Mouse (Mus musculus): ENCODE measurements around the gene Tatdn3. TPM values are rescaled to one million over a fixed set of nuclear protein-coding genes. Genes with fewer than 3 reads are reported as not detected.

Gene Tatdn3
- 16.1 and 17.7 TPM in 2 replicates for polyA plus RNA-seq (2016; fragmentation: Nextera tagmentation; extraction: Ambion mirVana)

GRCm38 (mm10) chr1:191062781-191063485 lies at the start of gene Tatdn3, which contains the start of gene Nsl1:
Tatdn3 (minus strand) TSS chr1:191062932.
Nsl1 (plus strand) TSS chr1:191063012.
- Histone ChIP-seq H3K9ac (peak within 1 kb of the TSS; percentile 80), H3K4me3 (peak within 1 kb of the TSS; percentile 88), H3K9me3 (no peaks in the 10 kb centered on the region), H3K36me3 (peaks cover 26% of the 10 kb centered on the region), H3K4me1 (peaks cover 13% of the 10 kb centered on the region), H3K27ac (peak within 1 kb of the TSS; percentile 50; the same call in 1 of the 2 replicates), H3K4me2 (replicated peaks) (peak within 1 kb of the TSS; percentile 76), H3K27me3 (no peaks in the 10 kb centered on the region)
- ATAC-seq (ENCODE audit: insufficient number of reproducible peaks, insufficient read depth, low FRiP score, low TSS enrichment) = peak; percentile 93
- under 1% methylated on average over 56 of the region's 56 CpGs for WGBS

- Histone ChIP-seq H3K4me1 (peaks cover 3% of the 10 kb centered on the region; the same call in 1 of the 2 replicates), H3K27me3 (no peaks in the 10 kb centered on the region), H3K4me2 (replicated peaks) (no peak overlapping the region), H3K9me3 (no peaks in the 10 kb centered on the region), H3K4me3 (no peak overlapping the region), H3K27ac (no peak overlapping the region), H3K36me3 (no peaks in the 10 kb centered on the region), H3K9ac (0 out of 2 replicates have a peak overlapping the region, but pooled peaks have one; percentile 5)
- no peak for ATAC-seq (ENCODE audit: insufficient number of reproducible peaks, insufficient read depth, low FRiP score, low TSS enrichment)
- 50% methylated on average over 8 of the region's 8 CpGs for WGBS
These were observed 48.4 kb upstream of the Tatdn3 start for GRCm38 (mm10) chr1:191111146-191111545.

- Histone ChIP-seq H3K27me3 (no peaks in the 10 kb centered on the region), H3K9me3 (no peaks in the 10 kb centered on the region), H3K4me3 (no peak overlapping the region), H3K27ac (no peak overlapping the region), H3K4me1 (peaks cover 3% of the 10 kb centered on the region; the same call in 1 of the 2 replicates), H3K9ac (no peak overlapping the region), H3K4me2 (replicated peaks) (no peak overlapping the region), H3K36me3 (no peaks in the 10 kb centered on the region)
- no peak for ATAC-seq (ENCODE audit: insufficient number of reproducible peaks, insufficient read depth, low FRiP score, low TSS enrichment)
- WGBS = 87% methylated on average over 9 of the region's 9 CpGs
These were observed 47.2 kb upstream of the Tatdn3 start for GRCm38 (mm10) chr1:191109907-191110306.

GRCm38 (mm10) chr1:191107306-191107705 lies 44.6 kb upstream of the Tatdn3 start:
- Histone ChIP-seq H3K9me3 (no peaks in the 10 kb centered on the region), H3K4me3 (no peak overlapping the region), H3K27ac (no peak overlapping the region), H3K36me3 (no peaks in the 10 kb centered on the region), H3K4me1 (peaks cover 3% of the 10 kb centered on the region; the same call in 1 of the 2 replicates), H3K4me2 (replicated peaks) (no peak overlapping the region), H3K27me3 (no peaks in the 10 kb centered on the region), H3K9ac (no peak overlapping the region)
- 65% methylated on average over 10 of the region's 10 CpGs for WGBS
- no peak for ATAC-seq (ENCODE audit: insufficient number of reproducible peaks, insufficient read depth, low FRiP score, low TSS enrichment)

- ATAC-seq (ENCODE audit: insufficient number of reproducible peaks, insufficient read depth, low FRiP score, low TSS enrichment) = no peak
- H3K36me3 ChIP-seq = no peaks in the 10 kb centered on the region
- no peaks in the 10 kb centered on the region for H3K4me1 ChIP-seq
- no peak overlapping the region for H3K9ac ChIP-seq
- 74% methylated on average over 9 of the region's 9 CpGs for WGBS
- H3K4me2 ChIP-seq (replicated peaks) = no peak overlapping the region
- H3K27me3 ChIP-seq = no peaks in the 10 kb centered on the region
- no peak overlapping the region for H3K27ac ChIP-seq
- no peaks in the 10 kb centered on the region for H3K9me3 ChIP-seq
- no peak overlapping the region for H3K4me3 ChIP-seq
These were observed 42.5 kb upstream of the Tatdn3 start for GRCm38 (mm10) chr1:191105246-191105645.

GRCm38 (mm10) chr1:191102730-191103370 lies 40.1 kb upstream of the Tatdn3 start:
- 70% methylated on average over 15 of the region's 15 CpGs for WGBS
- H3K9me3 ChIP-seq = no peaks in the 10 kb centered on the region
- H3K36me3 ChIP-seq = no peaks in the 10 kb centered on the region
- no peak overlapping the region for H3K4me2 ChIP-seq (replicated peaks)
- H3K27ac ChIP-seq = no peak overlapping the region
- H3K4me1 ChIP-seq = 0 out of 2 replicates have a peak, but pooled peaks cover 6% of the 10 kb centered on the region
- H3K27me3 ChIP-seq = peaks cover 7% of the 10 kb centered on the region; the same call in 1 of the 2 replicates
- no peak overlapping the region for H3K9ac ChIP-seq
- H3K4me3 ChIP-seq = no peak overlapping the region
- no peak for ATAC-seq (ENCODE audit: insufficient number of reproducible peaks, insufficient read depth, low FRiP score, low TSS enrichment)

- no peak for ATAC-seq (ENCODE audit: insufficient number of reproducible peaks, insufficient read depth, low FRiP score, low TSS enrichment)
- no peak overlapping the region for H3K4me3 ChIP-seq
- no peak overlapping the region for H3K27ac ChIP-seq
- no peaks in the 10 kb centered on the region for H3K36me3 ChIP-seq
- peaks cover 13% of the 10 kb centered on the region; the same call in 1 of the 2 replicates for H3K4me1 ChIP-seq
- H3K9ac ChIP-seq = no peak overlapping the region
- no peak overlapping the region for H3K4me2 ChIP-seq (replicated peaks)
- H3K27me3 ChIP-seq = peaks cover 7% of the 10 kb centered on the region; the same call in 1 of the 2 replicates
- 68% methylated on average over 5 of the region's 5 CpGs for WGBS
- no peaks in the 10 kb centered on the region for H3K9me3 ChIP-seq
These were observed 37.1 kb upstream of the Tatdn3 start for GRCm38 (mm10) chr1:191099772-191100291.

- peaks cover 7% of the 10 kb centered on the region; the same call in 1 of the 2 replicates for H3K27me3 ChIP-seq
- WGBS = 35% methylated on average over 5 of the region's 5 CpGs
- H3K4me1 ChIP-seq = peaks cover 13% of the 10 kb centered on the region; the same call in 1 of the 2 replicates
- no peak for ATAC-seq (ENCODE audit: insufficient number of reproducible peaks, insufficient read depth, low FRiP score, low TSS enrichment)
- no peaks in the 10 kb centered on the region for H3K9me3 ChIP-seq
- no peak overlapping the region for H3K27ac ChIP-seq
- H3K4me3 ChIP-seq = peak overlapping the region; percentile 65
- peak overlapping the region; percentile 96 for H3K4me2 ChIP-seq (replicated peaks)
- H3K9ac ChIP-seq = no peak overlapping the region
- no peaks in the 10 kb centered on the region for H3K36me3 ChIP-seq
These were observed 36.4 kb upstream of the Tatdn3 start for GRCm38 (mm10) chr1:191099114-191099513.

GRCm38 (mm10) chr1:191097802-191098747 lies 35.3 kb upstream of the Tatdn3 start, which contains the start of gene Batf3:
Batf3 (plus strand) TSS chr1:191097847.
- H3K27me3 ChIP-seq = peaks cover 7% of the 10 kb centered on the region; the same call in 1 of the 2 replicates
- no peaks in the 10 kb centered on the region for H3K9me3 ChIP-seq
- H3K4me2 ChIP-seq (replicated peaks) = peak within 1 kb of the TSS; percentile 96
- H3K27ac ChIP-seq = peak within 1 kb of the TSS; percentile 54; the same call in 1 of the 2 replicates
- no peaks in the 10 kb centered on the region for H3K36me3 ChIP-seq
- WGBS = under 1% methylated on average over 79 of the region's 95 CpGs
- peak; percentile 54; the same call in 1 of the 2 replicates for ATAC-seq (ENCODE audit: insufficient number of reproducible peaks, insufficient read depth, low FRiP score, low TSS enrichment)
- H3K9ac ChIP-seq = peak within 1 kb of the TSS; percentile 62
- peaks cover 13% of the 10 kb centered on the region; the same call in 1 of the 2 replicates for H3K4me1 ChIP-seq
- H3K4me3 ChIP-seq = peak within 1 kb of the TSS; percentile 65

- Histone ChIP-seq H3K4me1 (peaks cover 13% of the 10 kb centered on the region; the same call in 1 of the 2 replicates), H3K27me3 (peaks cover 7% of the 10 kb centered on the region; the same call in 1 of the 2 replicates), H3K4me3 (peak overlapping the region; percentile 65), H3K4me2 (replicated peaks) (peak overlapping the region; percentile 96), H3K36me3 (no peaks in the 10 kb centered on the region), H3K27ac (no peak overlapping the region), H3K9ac (0 out of 2 replicates have a peak overlapping the region, but pooled peaks have one; percentile 62), H3K9me3 (no peaks in the 10 kb centered on the region)
- 47% methylated on average over 14 of the region's 14 CpGs for WGBS
- no peak for ATAC-seq (ENCODE audit: insufficient number of reproducible peaks, insufficient read depth, low FRiP score, low TSS enrichment)
These were observed 34.3 kb upstream of the Tatdn3 start for GRCm38 (mm10) chr1:191096871-191097681.
